Mouse (Mus musculus): ENCODE measurements at regions not wholly inside any gene's neighbourhood (a gene's known extent, or its start where the extent isn't known, plus 50 kb on each side); places are given as distances from the start of the nearest gene placed in this dataset.
A peak's percentile ranks its signal among the peaks of the same experiment; 100 is the strongest.

DNA sequence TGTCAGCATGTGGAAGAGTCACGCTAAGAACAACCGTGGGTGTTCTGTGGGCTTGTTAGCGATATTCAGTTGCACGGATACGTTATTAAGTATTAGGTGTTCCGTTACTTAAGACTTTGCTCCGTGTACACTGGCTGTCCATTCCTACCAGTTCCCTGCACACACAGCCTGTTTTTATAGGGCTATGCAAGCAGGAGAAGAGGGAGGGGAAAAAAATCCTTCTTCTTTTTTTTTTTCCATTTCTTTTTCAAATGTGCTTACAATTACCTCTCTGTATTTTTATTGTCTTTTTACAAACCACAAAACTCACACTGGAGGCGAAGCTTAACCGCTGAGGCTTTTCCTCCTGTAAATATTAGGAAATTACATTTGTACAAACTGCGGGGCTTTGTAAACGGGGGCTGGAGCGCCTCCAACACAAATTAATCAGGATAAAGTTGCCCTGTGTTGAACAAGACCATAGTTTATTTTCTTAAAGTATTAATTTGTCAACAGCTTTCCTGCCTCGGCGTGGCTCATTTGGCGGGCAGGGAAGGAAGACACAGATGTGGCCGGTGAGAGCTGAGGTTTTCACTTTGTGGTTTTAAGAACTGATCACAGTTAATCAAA lies 340.8 kb upstream of the Mki67 start:
- Histone ChIP-seq H3K27me3 (ENCODE audit: control insufficient read depth, insufficient read depth, low read length) (no peaks in the 10 kb centered on the region), H3K4me1 (ENCODE audit: control insufficient read depth in 2 of 2, insufficient read depth in 2 of 2, low read length in 2 of 2) (peaks cover 4 to 17% of the 10 kb centered on the region in 2 experiments), H3K9ac (ENCODE audit: low read length) (no peak overlapping the region), H3K36me3 (ENCODE audit: control insufficient read depth, insufficient read depth, low read length) (no peaks in the 10 kb centered on the region), H3K4me3 (ENCODE audit: control insufficient read depth in 1 of 2, insufficient read depth in 1 of 2, low read depth in 1 of 2, low read length in 2 of 2) (no peak overlapping the region), H3K4me2 (ENCODE audit: low read length) (no peak overlapping the region), H3K27ac (replicated peaks in 1 of 2; ENCODE audit: control insufficient read depth in 1 of 2, insufficient read depth in 1 of 2, low read depth in 2 of 2, low read length in 2 of 2) (no peak overlapping the region), H3K9me3 (ENCODE audit: control insufficient read depth, low read length) (no peaks in the 10 kb centered on the region)
- 69% methylated on average over 16 of the region's 16 CpGs for WGBS
- ATAC-seq (ENCODE audit: insufficient number of reproducible peaks, insufficient read depth, low FRiP score, low read depth) = no peak

DNA sequence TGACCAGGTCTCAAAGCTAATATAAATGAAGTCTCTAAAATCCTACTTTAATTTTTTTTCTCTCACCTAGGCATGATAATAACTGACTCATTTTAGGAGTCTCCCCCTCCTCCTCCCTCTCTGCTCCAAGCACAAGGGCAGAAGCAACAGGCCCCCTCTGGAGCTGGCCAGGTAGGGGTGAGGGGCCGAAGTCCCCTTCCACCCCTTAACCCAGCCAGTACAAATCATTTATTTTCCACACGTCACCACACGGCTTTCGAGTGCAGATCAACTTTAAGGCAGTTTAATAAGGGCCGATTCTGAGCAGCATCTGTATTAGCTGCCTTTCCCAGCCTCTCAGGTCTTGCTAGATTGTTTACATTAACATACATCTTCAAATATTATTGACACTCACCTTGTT lies 342.2 kb upstream of the Mki67 start:
- Histone ChIP-seq H3K27me3 (ENCODE audit: control insufficient read depth, insufficient read depth, low read length) (no peaks in the 10 kb centered on the region), H3K4me3 (ENCODE audit: control insufficient read depth in 1 of 2, insufficient read depth in 1 of 2, low read depth in 1 of 2, low read length in 2 of 2) (no peak overlapping the region), H3K27ac (replicated peaks in 1 of 2; ENCODE audit: control insufficient read depth in 1 of 2, insufficient read depth in 1 of 2, low read depth in 2 of 2, low read length in 2 of 2) (no peak overlapping the region), H3K4me2 (ENCODE audit: low read length) (no peak overlapping the region), H3K36me3 (ENCODE audit: control insufficient read depth, insufficient read depth, low read length) (no peaks in the 10 kb centered on the region), H3K9me3 (ENCODE audit: control insufficient read depth, low read length) (no peaks in the 10 kb centered on the region), H3K4me1 (ENCODE audit: control insufficient read depth in 2 of 2, insufficient read depth in 2 of 2, low read length in 2 of 2) (peaks cover 9 to 22% of the 10 kb centered on the region in 2 experiments), H3K9ac (ENCODE audit: low read length) (no peak overlapping the region)
- ATAC-seq (ENCODE audit: insufficient number of reproducible peaks, insufficient read depth, low FRiP score, low read depth) = no peak
- 71% methylated on average over 5 of the region's 5 CpGs for WGBS

- 62% methylated on average over 14 of the region's 14 CpGs for WGBS
- ATAC-seq (ENCODE audit: insufficient number of reproducible peaks, insufficient read depth, low FRiP score, low read depth) = 0 out of 2 replicates have a peak, but pooled peaks have one; percentile 54
- no peak overlapping the region for H3K4me3 ChIP-seq (ENCODE audit: control insufficient read depth in 1 of 2, insufficient read depth in 1 of 2, low read depth in 1 of 2, low read length in 2 of 2)
- no peak overlapping the region for H3K4me2 ChIP-seq (ENCODE audit: low read length)
- peaks cover 9 to 18% of the 10 kb centered on the region in 2 experiments for H3K4me1 ChIP-seq (ENCODE audit: control insufficient read depth in 2 of 2, insufficient read depth in 2 of 2, low read length in 2 of 2)
- no peaks in the 10 kb centered on the region for H3K9me3 ChIP-seq (ENCODE audit: control insufficient read depth, low read length)
- H3K27ac ChIP-seq (replicated peaks in 1 of 2; ENCODE audit: control insufficient read depth in 1 of 2, insufficient read depth in 1 of 2, low read depth in 2 of 2, low read length in 2 of 2) = peak overlapping the region; percentile 12 to 33; a peak in 1 of 4 replicates
- H3K9ac ChIP-seq (ENCODE audit: low read length) = no peak overlapping the region; the same call in 1 of the 2 replicates
- no peaks in the 10 kb centered on the region for H3K27me3 ChIP-seq (ENCODE audit: control insufficient read depth, insufficient read depth, low read length)
- no peaks in the 10 kb centered on the region for H3K36me3 ChIP-seq (ENCODE audit: control insufficient read depth, insufficient read depth, low read length)
These were observed 342.9 kb upstream of the Mki67 start for GRCm38 (mm10) chr7:136058751-136059681.

DNA sequence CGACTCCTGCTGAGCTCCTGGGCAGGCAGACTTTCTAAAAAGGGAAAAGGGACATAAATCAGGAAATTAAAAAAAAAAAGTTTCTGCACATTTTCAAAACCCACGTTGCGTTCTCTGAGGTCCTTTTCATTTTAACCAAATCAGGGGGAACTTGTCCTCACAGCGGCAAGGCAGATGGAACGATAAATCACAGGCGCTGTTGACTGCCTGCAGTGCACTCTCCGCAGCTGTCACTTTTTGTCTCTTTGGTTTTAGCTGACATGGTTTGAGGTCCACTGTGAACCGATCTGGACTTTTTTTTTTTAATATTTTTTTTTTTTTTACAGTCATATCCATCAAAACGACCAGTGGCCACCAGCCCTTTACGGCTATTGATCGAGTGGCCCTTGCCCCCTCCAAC lies 343.7 kb upstream of the Mki67 start:
- Histone ChIP-seq H3K27ac (replicated peaks in 1 of 2; ENCODE audit: control insufficient read depth in 1 of 2, insufficient read depth in 1 of 2, low read depth in 2 of 2, low read length in 2 of 2) (no peak overlapping the region), H3K4me1 (ENCODE audit: control insufficient read depth in 2 of 2, insufficient read depth in 2 of 2, low read length in 2 of 2) (peaks cover 9 to 18% of the 10 kb centered on the region in 2 experiments), H3K27me3 (ENCODE audit: control insufficient read depth, insufficient read depth, low read length) (no peaks in the 10 kb centered on the region), H3K4me3 (ENCODE audit: control insufficient read depth in 1 of 2, insufficient read depth in 1 of 2, low read depth in 1 of 2, low read length in 2 of 2) (no peak overlapping the region), H3K9ac (ENCODE audit: low read length) (peak overlapping the region; percentile 64; the same call in 1 of the 2 replicates), H3K36me3 (ENCODE audit: control insufficient read depth, insufficient read depth, low read length) (no peaks in the 10 kb centered on the region), H3K9me3 (ENCODE audit: control insufficient read depth, low read length) (no peaks in the 10 kb centered on the region), H3K4me2 (ENCODE audit: low read length) (peak overlapping the region; percentile 58; the same call in 1 of the 2 replicates)
- 49% methylated on average over 11 of the region's 11 CpGs for WGBS
- ATAC-seq (ENCODE audit: insufficient number of reproducible peaks, insufficient read depth, low FRiP score, low read depth) = no peak

DNA sequence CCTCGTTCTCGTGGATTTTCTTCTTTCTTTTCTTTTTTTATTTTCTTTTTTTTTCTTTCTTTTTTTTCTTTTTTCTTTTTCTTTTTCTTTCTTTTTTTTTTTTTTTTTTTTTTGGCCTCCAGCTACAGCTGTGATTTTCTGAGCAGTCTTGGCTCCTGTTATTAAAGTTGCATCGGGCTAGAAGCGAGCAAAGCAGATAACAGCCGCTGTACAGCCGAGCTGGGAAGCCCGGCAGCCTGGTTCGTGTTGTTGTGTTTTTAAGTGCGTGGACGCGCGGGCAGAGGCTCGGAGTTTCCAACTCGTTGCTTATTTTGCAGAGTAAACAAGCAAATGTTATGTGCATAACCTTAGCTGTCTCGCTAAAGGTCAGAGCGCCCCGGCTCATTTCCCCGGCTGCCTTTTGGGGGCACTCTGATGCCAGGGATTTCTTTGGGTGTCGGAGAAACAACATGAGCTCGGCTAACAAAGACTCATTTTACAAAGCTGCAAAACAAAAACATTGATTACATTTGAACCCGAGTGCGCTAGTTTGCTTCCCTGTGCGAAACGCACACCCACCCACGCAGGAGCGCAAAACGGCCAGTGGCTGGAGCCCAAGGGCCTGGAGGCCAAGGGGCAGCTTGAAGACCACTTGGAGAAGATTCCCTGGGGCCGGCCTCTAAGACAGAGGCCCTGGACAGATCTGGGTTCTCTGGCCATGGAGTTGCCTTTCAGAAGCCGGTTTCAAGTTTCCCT lies 344.3 kb upstream of the Mki67 start:
- peak overlapping the region; percentile 53 to 64; a peak in 2 of 4 replicates for H3K27ac ChIP-seq (replicated peaks in 1 of 2; ENCODE audit: control insufficient read depth in 1 of 2, insufficient read depth in 1 of 2, low read depth in 2 of 2, low read length in 2 of 2)
- no peaks in the 10 kb centered on the region for H3K36me3 ChIP-seq (ENCODE audit: control insufficient read depth, insufficient read depth, low read length)
- no peaks in the 10 kb centered on the region for H3K9me3 ChIP-seq (ENCODE audit: control insufficient read depth, low read length)
- H3K4me3 ChIP-seq (ENCODE audit: control insufficient read depth in 1 of 2, insufficient read depth in 1 of 2, low read depth in 1 of 2, low read length in 2 of 2) = peak overlapping the region; percentile 31 to 47
- H3K4me2 ChIP-seq (ENCODE audit: low read length) = peak overlapping the region; percentile 58
- ATAC-seq (ENCODE audit: insufficient number of reproducible peaks, insufficient read depth, low FRiP score, low read depth) = no peak
- WGBS = 6% methylated on average over 29 of the region's 29 CpGs
- H3K27me3 ChIP-seq (ENCODE audit: control insufficient read depth, insufficient read depth, low read length) = no peaks in the 10 kb centered on the region
- H3K9ac ChIP-seq (ENCODE audit: low read length) = peak overlapping the region; percentile 64
- peaks cover 9 to 18% of the 10 kb centered on the region in 2 experiments for H3K4me1 ChIP-seq (ENCODE audit: control insufficient read depth in 2 of 2, insufficient read depth in 2 of 2, low read length in 2 of 2)

- H3K4me3 ChIP-seq (ENCODE audit: control insufficient read depth in 1 of 2, insufficient read depth in 1 of 2, low read depth in 1 of 2, low read length in 2 of 2) = no peak overlapping the region
- 67% methylated on average over 5 of the region's 5 CpGs for WGBS
- H3K27me3 ChIP-seq (ENCODE audit: control insufficient read depth, insufficient read depth, low read length) = no peaks in the 10 kb centered on the region
- no peak overlapping the region for H3K27ac ChIP-seq (replicated peaks in 1 of 2; ENCODE audit: control insufficient read depth in 1 of 2, insufficient read depth in 1 of 2, low read depth in 2 of 2, low read length in 2 of 2)
- no peaks in the 10 kb centered on the region for H3K36me3 ChIP-seq (ENCODE audit: control insufficient read depth, insufficient read depth, low read length)
- no peak overlapping the region for H3K4me2 ChIP-seq (ENCODE audit: low read length)
- no peaks in the 10 kb centered on the region for H3K9me3 ChIP-seq (ENCODE audit: control insufficient read depth, low read length)
- peaks cover 12 to 18% of the 10 kb centered on the region in 2 experiments for H3K4me1 ChIP-seq (ENCODE audit: control insufficient read depth in 2 of 2, insufficient read depth in 2 of 2, low read length in 2 of 2)
- no peak overlapping the region for H3K9ac ChIP-seq (ENCODE audit: low read length)
- no peak for ATAC-seq (ENCODE audit: insufficient number of reproducible peaks, insufficient read depth, low FRiP score, low read depth)
These were observed 346.5 kb upstream of the Mki67 start for GRCm38 (mm10) chr7:136062658-136063057.

GRCm38 (mm10) chr7:136065038-136065678 lies 349.0 kb upstream of the Mki67 start:
- Histone ChIP-seq H3K9ac (ENCODE audit: low read length) (no peak overlapping the region), H3K9me3 (ENCODE audit: control insufficient read depth, low read length) (no peaks in the 10 kb centered on the region), H3K4me1 (ENCODE audit: control insufficient read depth in 2 of 2, insufficient read depth in 2 of 2, low read length in 2 of 2) (peaks cover 12 to 15% of the 10 kb centered on the region in 2 experiments), H3K27ac (replicated peaks in 1 of 2; ENCODE audit: control insufficient read depth in 1 of 2, insufficient read depth in 1 of 2, low read depth in 2 of 2, low read length in 2 of 2) (no peak overlapping the region), H3K4me3 (ENCODE audit: control insufficient read depth in 1 of 2, insufficient read depth in 1 of 2, low read depth in 1 of 2, low read length in 2 of 2) (no peak overlapping the region), H3K4me2 (ENCODE audit: low read length) (no peak overlapping the region), H3K27me3 (ENCODE audit: control insufficient read depth, insufficient read depth, low read length) (no peaks in the 10 kb centered on the region), H3K36me3 (ENCODE audit: control insufficient read depth, insufficient read depth, low read length) (no peaks in the 10 kb centered on the region)
- no peak for ATAC-seq (ENCODE audit: insufficient number of reproducible peaks, insufficient read depth, low FRiP score, low read depth)
- WGBS = 67% methylated on average over 12 of the region's 12 CpGs

All from heart, embryonic 14.5 days (tissue).